13 mouse cellular contexts compared by ENCODE assay signal in genomic region chr7:120690634-120691033, GRCm38 (mm10). TPM values are rescaled to one million over a fixed set of nuclear protein-coding genes. Genes with fewer than 3 reads are reported as not detected.
A peak's percentile ranks its signal among the peaks of the same experiment; 100 is the strongest.
DNase-seq lines count a peak whose midpoint lies in the region; ATAC-seq and TF ChIP-seq lines count a peak whose summit lies in the region.
"Had no signal": no experiment of that assay in that cellular context is flagged by ENCODE, and none has a peak within 500 bp of the region (broad histone marks: within the 10 kb centered on the region; RNA-seq: fewer than 3 reads in every experiment).

No protein-coding gene starts in this region.

- H3K9ac ChIP-seq in hindbrain, postnatal 0 days (replicated peaks; ENCODE audit: low read length), result no peak overlapping the region
- no peak overlapping the region for H3K9ac ChIP-seq in hindbrain, embryonic 16.5 days (ENCODE audit: low read depth, low read length)

- DNase-seq in hindbrain, postnatal 0 days (ENCODE audit: low spot score), result no peak
- no peak for DNase-seq in testis, postnatal 14 days (ENCODE audit: low spot score)
- peak; percentile 66 for DNase-seq in thymus, postnatal 4 days
- DNase-seq in gastrocnemius, adult 18-20 months (ENCODE audit: low spot score), result no peak
- no peak for DNase-seq in ovary, postnatal 14 days (ENCODE audit: low spot score)
- DNase-seq: layer of hippocampus, postnatal 36 days had no signal

- ATAC-seq in hindbrain, postnatal 0 days, result no peak
- no peak for ATAC-seq in hindbrain, embryonic 16.5 days
- 0 out of 2 replicates have a peak, but pooled peaks have one; percentile 61 for ATAC-seq in erythroblast, adult 5-6 weeks (replicated peaks; ENCODE audit: low FRiP score, poor library complexity, severe bottlenecking)
- ATAC-seq: forebrain, embryonic 16.5 days had no signal

- no peaks in the 10 kb centered on the region for H3K4me1 ChIP-seq in hindbrain, postnatal 0 days (ENCODE audit: insufficient read depth, low read length)
- no peaks in the 10 kb centered on the region for H3K4me1 ChIP-seq in hindbrain, embryonic 16.5 days (ENCODE audit: control insufficient read depth, insufficient read depth, low read depth, low read length)
- H3K4me1 ChIP-seq in testis, adult 2 months (ENCODE audit: control insufficient read depth, insufficient read depth, low read length), result no peaks in the 10 kb centered on the region

- H3K27ac ChIP-seq in hindbrain, postnatal 0 days, result no peak overlapping the region
- H3K27ac ChIP-seq in hindbrain, embryonic 16.5 days (ENCODE audit: low read depth, low read length), result no peak overlapping the region
- H3K27ac ChIP-seq in testis, adult 2 months (ENCODE audit: control insufficient read depth, insufficient read depth, low read depth, low read length), result no peak overlapping the region

- no peak overlapping the region for H3K4me2 ChIP-seq in hindbrain, postnatal 0 days (ENCODE audit: low read depth, low read length)
- no peak overlapping the region for H3K4me2 ChIP-seq in hindbrain, embryonic 16.5 days (ENCODE audit: low read length)

- 73% methylated on average over 4 of the region's 4 CpGs for WGBS in hindbrain, postnatal 0 days
- WGBS in hindbrain, embryonic 16.5 days, result 72% methylated on average over 4 of the region's 4 CpGs

- H3K9me3 ChIP-seq in hindbrain, postnatal 0 days (ENCODE audit: low read length), result no peaks in the 10 kb centered on the region
- no peaks in the 10 kb centered on the region for H3K9me3 ChIP-seq in hindbrain, embryonic 16.5 days (ENCODE audit: control insufficient read depth, low read length)
- H3K9me3 ChIP-seq: megakaryocyte, embryonic 14.5 days had no signal

- no peaks in the 10 kb centered on the region; the same call in 1 of the 2 replicates for H3K36me3 ChIP-seq in hindbrain, postnatal 0 days (ENCODE audit: insufficient read depth, low read length)
- H3K36me3 ChIP-seq in hindbrain, embryonic 16.5 days (ENCODE audit: control insufficient read depth, insufficient read depth, low read length), result peaks cover 2% of the 10 kb centered on the region; the same call in 1 of the 2 replicates
- H3K36me3 ChIP-seq in testis, adult 2 months (ENCODE audit: control insufficient read depth, insufficient read depth, low read length), result no peaks in the 10 kb centered on the region; the same call in 1 of the 2 replicates

- H3K27me3 ChIP-seq in hindbrain, postnatal 0 days (ENCODE audit: insufficient read depth, low read length), result no peaks in the 10 kb centered on the region
- no peaks in the 10 kb centered on the region for H3K27me3 ChIP-seq in hindbrain, embryonic 16.5 days (replicated peaks; ENCODE audit: control insufficient read depth, insufficient read depth, low read length)
- no peaks in the 10 kb centered on the region for H3K27me3 ChIP-seq in testis, adult 2 months (ENCODE audit: control insufficient read depth, insufficient read depth, low read length)
- H3K27me3 ChIP-seq: megakaryocyte, embryonic 14.5 days had no signal

- no peak overlapping the region for H3K4me3 ChIP-seq in hindbrain, postnatal 0 days (ENCODE audit: low read length)
- no peak overlapping the region for H3K4me3 ChIP-seq in hindbrain, embryonic 16.5 days (ENCODE audit: low read length)
- no peak overlapping the region for H3K4me3 ChIP-seq in testis, adult 2 months (ENCODE audit: control insufficient read depth, low read depth, low read length)

- no peak for TF ChIP-seq POLR2A in testis, adult 2 months (IDR thresholded peaks at IDR 0.05; ENCODE audit: control insufficient read depth, low read depth, low read length)

- peak; percentile 38 for TF ChIP-seq CTCF in hindbrain, postnatal 0 days (IDR thresholded peaks at IDR 0.05; ENCODE audit: low read depth)
- TF ChIP-seq CTCF in testis, adult 2 months (IDR thresholded peaks at IDR 0.05; ENCODE audit: control insufficient read depth, insufficient read depth, insufficient replicate concordance, low read depth, low read length), result peak; percentile 59; the same call in 1 of the 2 replicates

RNA-seq across cellular contexts. Expression of gene Mosmo, which starts 13.2 kb away (rescaled TPM):
- total RNA-seq in hindbrain, postnatal 0 days (2014; rRNA removed), result 18.9 and 24.6 TPM in 2 replicates
- 12.2 and 12.3 TPM in 2 replicates for polyA plus RNA-seq in hindbrain, postnatal 0 days (2015; fragmentation: Nextera tagmentation; extraction: Ambion mirVana)
- polyA plus RNA-seq in hindbrain, embryonic 16.5 days (2015; fragmentation: Nextera tagmentation; extraction: Ambion mirVana), result 8.0 and 9.2 TPM in 2 replicates
- 49.1 and 49.9 TPM in 2 replicates for polyA plus RNA-seq in testis, adult 2 months (2012; rRNA removed)
- 8.8 and 13.2 TPM in 2 replicates for total RNA-seq in erythroblast, adult 5-6 weeks (2015; ENCODE audit: low replicate concordance)
- 3.0 and 4.7 TPM in 2 replicates for total RNA-seq in erythroblast, adult 5-6 weeks (2017; ENCODE audit: low replicate concordance)
- 10 to 100 TPM; 19.9 to 22.6 TPM for total RNA-seq in gastrocnemius, adult 18-20 months (2021)

RNA-seq across cellular contexts. Expression of gene Pdzd9, which starts 20.5 kb away (rescaled TPM):
- 0.99 TPM in 1 of 2 replicates, not detected in the other for total RNA-seq in hindbrain, postnatal 0 days (2014; rRNA removed)
- 0.40 and 0.47 TPM in 2 replicates for polyA plus RNA-seq in hindbrain, postnatal 0 days (2015; fragmentation: Nextera tagmentation; extraction: Ambion mirVana)
- polyA plus RNA-seq in hindbrain, embryonic 16.5 days (2015; fragmentation: Nextera tagmentation; extraction: Ambion mirVana), result 0.48 and 0.49 TPM in 2 replicates
- 85.9 and 97.7 TPM in 2 replicates for polyA plus RNA-seq in testis, adult 2 months (2012; rRNA removed)
- total RNA-seq in erythroblast, adult 5-6 weeks (2015; ENCODE audit: low replicate concordance), result not detected in 2 replicates
- not detected in 2 replicates for total RNA-seq in erythroblast, adult 5-6 weeks (2017; ENCODE audit: low replicate concordance)
- total RNA-seq in gastrocnemius, adult 18-20 months (2021), result not detected
- total RNA-seq: heart, postnatal 25 days; layer of hippocampus, postnatal 36 days; neutrophil, adult 5-6 weeks had no signal

RNA-seq across cellular contexts. Expression of gene Vwa3a, which starts 48.5 kb away (rescaled TPM):
- total RNA-seq in hindbrain, postnatal 0 days (2014; rRNA removed), result 2.4 and 2.6 TPM in 2 replicates
- 1.6 and 1.8 TPM in 2 replicates for polyA plus RNA-seq in hindbrain, postnatal 0 days (2015; fragmentation: Nextera tagmentation; extraction: Ambion mirVana)
- 2.0 and 2.8 TPM in 2 replicates for polyA plus RNA-seq in hindbrain, embryonic 16.5 days (2015; fragmentation: Nextera tagmentation; extraction: Ambion mirVana)
- 85.4 and 105 TPM in 2 replicates for polyA plus RNA-seq in testis, adult 2 months (2012; rRNA removed)
- total RNA-seq in erythroblast, adult 5-6 weeks (2015; ENCODE audit: low replicate concordance), result not detected in 2 replicates
- not detected in 2 replicates for total RNA-seq in erythroblast, adult 5-6 weeks (2017; ENCODE audit: low replicate concordance)
- under 1 TPM; 0.39 to 0.50 TPM for total RNA-seq in gastrocnemius, adult 18-20 months (2021)
- total RNA-seq: neutrophil, adult 5-6 weeks had no signal

RNA-seq across cellular contexts. Expression of gene Uqcrc2, which starts 55.7 kb away (rescaled TPM):
- 151 and 165 TPM in 2 replicates for total RNA-seq in hindbrain, postnatal 0 days (2014; rRNA removed)
- polyA plus RNA-seq in hindbrain, postnatal 0 days (2015; fragmentation: Nextera tagmentation; extraction: Ambion mirVana), result 244 and 258 TPM in 2 replicates
- polyA plus RNA-seq in hindbrain, embryonic 16.5 days (2015; fragmentation: Nextera tagmentation; extraction: Ambion mirVana), result 244 and 260 TPM in 2 replicates
- 43.5 and 52.8 TPM in 2 replicates for polyA plus RNA-seq in testis, adult 2 months (2012; rRNA removed)
- total RNA-seq in erythroblast, adult 5-6 weeks (2015; ENCODE audit: low replicate concordance), result 53.7 and 80.9 TPM in 2 replicates
- 25.5 and 38.4 TPM in 2 replicates for total RNA-seq in erythroblast, adult 5-6 weeks (2017; ENCODE audit: low replicate concordance)
- 100 to 1,000 TPM; 477 to 519 TPM for total RNA-seq in gastrocnemius, adult 18-20 months (2021)
